Mouse (Mus musculus) E14TG2a.4 (cell line): ENCODE measurements around the gene Ctse.

Source experiments
- CTCF ChIP-seq: conservative IDR thresholded peaks from 2 replicates; pipeline ENCODE4 v1.5.1; 2014; ENCODE audit warnings: low read length
- NANOG ChIP-seq: IDR thresholded peaks from 2 replicates; pipeline ENCODE4 v1.6.1; 2014; ENCODE audit warnings: borderline replicate concordance, low read length, mixed read lengths
- POU5F1 ChIP-seq: IDR thresholded peaks from 2 replicates; pipeline ENCODE4 v1.6.1; 2014; ENCODE audit warnings: low read length, borderline replicate concordance

DNA sequence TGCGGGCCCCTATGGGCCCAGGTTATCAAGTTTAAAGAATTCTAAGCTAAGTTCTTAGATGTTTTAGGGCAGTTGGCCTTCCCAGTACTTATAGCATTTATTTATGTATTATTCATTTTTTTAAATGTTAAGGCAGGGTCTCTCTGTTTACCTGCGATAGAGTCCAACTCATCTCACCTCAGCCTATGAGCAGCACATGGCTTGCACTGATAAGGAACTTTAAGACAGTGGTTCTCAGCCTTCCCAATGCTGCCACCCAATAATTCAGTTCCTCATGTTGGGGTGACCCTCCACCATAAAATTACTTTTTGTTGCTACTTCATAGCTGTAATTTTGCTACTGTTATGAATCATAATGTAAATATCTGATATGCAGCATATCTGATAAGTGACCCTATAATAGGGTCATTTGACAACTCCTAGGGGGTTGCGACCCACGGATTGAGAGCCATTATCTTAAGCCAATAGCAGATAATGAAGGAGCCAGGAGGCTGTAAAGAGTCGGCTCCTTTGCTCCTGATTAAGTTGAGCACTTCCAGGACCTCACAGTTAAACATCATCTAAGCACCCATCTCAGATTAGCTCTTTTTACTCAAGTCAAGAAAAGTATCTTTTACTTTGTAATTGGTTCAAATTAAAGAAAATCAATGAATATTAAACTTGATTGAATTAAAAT lies 21.4 kb upstream of the Ctse start:
- TF ChIP-seq CTCF (no peak), NANOG (no peak), POU5F1 (no peak)
